Mouse (Mus musculus): ENCODE results near the gene Mutyh.

GRCm38 (mm10) chr4:116817486-116817885, 10.0 kb downstream of the Mutyh start:
- TF ChIP-seq CTCF (IDR thresholded peaks at IDR 0.05; ENCODE audit: borderline replicate concordance, insufficient read depth, low read length), result no peak
- TF ChIP-seq POLR2A (IDR thresholded peaks at IDR 0.05; ENCODE audit: low read depth, low read length), result no peak
